Mouse (Mus musculus) forebrain, embryonic 10.5 days (tissue): ENCODE data around the gene Slc17a5. TPM values are rescaled to one million over a fixed set of nuclear protein-coding genes. Genes with fewer than 3 reads are reported as not detected.
A peak's percentile ranks its signal among the peaks of the same experiment; 100 is the strongest.

Source experiments
- DNase-seq: peaks from one replicate; pipeline ENCODE4 v3.0.0-alpha.2; 2017; ENCODE audit warnings: low spot score; ENCODE audit errors: extremely low spot score
- H3K27ac ChIP-seq: fragments of 300-500 bp; sonication (generic); 2 replicates; pipeline ENCODE4 v1.5.1; 2016; ENCODE audit warnings: mild to moderate bottlenecking
- H3K27me3 ChIP-seq: fragments of 300-500 bp; sonication (generic); 2 replicates; pipeline ENCODE4 v1.6.1; 2016; ENCODE audit warnings: mild to moderate bottlenecking; ENCODE audit not compliant: poor library complexity, severe bottlenecking
- H3K36me3 ChIP-seq: fragments of 300-500 bp; sonication (generic); replicated peaks from 2 replicates; pipeline ENCODE4 v1.6.1; 2016; ENCODE audit warnings: mild to moderate bottlenecking, moderate library complexity
- H3K4me1 ChIP-seq: fragments of 300-500 bp; sonication (generic); 2 replicates; pipeline ENCODE4 v1.6.1; 2016
- H3K4me3 ChIP-seq: fragments of 300-500 bp; sonication (generic); 2 replicates; pipeline ENCODE4 v1.5.1; 2016; ENCODE audit warnings: mild to moderate bottlenecking, moderate library complexity
- H3K9me3 ChIP-seq: fragments of 300-500 bp; sonication (generic); 2 replicates; pipeline ENCODE4 v1.6.1; 2016; ENCODE audit warnings: mild to moderate bottlenecking, moderate library complexity
- WGBS: fragments of 180-500 bp; shearing (Covaris S2); methylation state at CpG from one replicate; pipeline ENCODE4 v1.1.7; 2016; 5-methylcytosine and 5-hydroxymethylcytosine counted together
- polyA plus RNA-seq: library from polyadenylated mRNA; unstranded; fragments of >200 nt; fragmentation: Nextera tagmentation; extraction: Ambion mirVana; gene quantifications from 2 replicates; pipeline ENCODE4 v1.2.1, GENCODE M21; 2016

Gene Slc17a5
- polyA plus RNA-seq, 1 experiment from 2014 or later = 10.2 TPM

- 90% methylated on average over 3 of the region's 3 CpGs for WGBS
- H3K4me1 ChIP-seq = no peaks in the 10 kb centered on the region
- H3K9me3 ChIP-seq = no peaks in the 10 kb centered on the region
- H3K36me3 ChIP-seq = no peaks in the 10 kb centered on the region
- H3K27ac ChIP-seq = no peak overlapping the region
- no peaks in the 10 kb centered on the region for H3K27me3 ChIP-seq
- DNase-seq = no peak
- H3K4me3 ChIP-seq = no peak overlapping the region
Measured at GRCm38 (mm10) chr9:78595257-78595656, 7.4 kb upstream of the Slc17a5 start.

GRCm38 (mm10) chr9:78590471-78590870 is 2.6 kb upstream of the Slc17a5 start:
- H3K27ac ChIP-seq = no peak overlapping the region
- WGBS = 93% methylated on average over 2 of the region's 2 CpGs
- H3K4me1 ChIP-seq = peaks cover 16% of the 10 kb centered on the region
- no peaks in the 10 kb centered on the region for H3K27me3 ChIP-seq
- H3K9me3 ChIP-seq = no peaks in the 10 kb centered on the region
- H3K36me3 ChIP-seq = no peaks in the 10 kb centered on the region
- DNase-seq = no peak
- no peak overlapping the region for H3K4me3 ChIP-seq

GRCm38 (mm10) chr9:78588411-78589033 is 681 bp upstream of the Slc17a5 start:
- Histone ChIP-seq H3K36me3 (peaks cover 2% of the 10 kb centered on the region; the same call in 1 of the 2 replicates), H3K4me1 (peaks cover 16% of the 10 kb centered on the region), H3K27me3 (no peaks in the 10 kb centered on the region), H3K4me3 (peak overlapping the region; percentile 86), H3K27ac (peak overlapping the region; percentile 90), H3K9me3 (no peaks in the 10 kb centered on the region)
- 83% methylated on average over 10 of the region's 10 CpGs for WGBS
- no peak for DNase-seq

- DNase-seq = no peak
Measured at GRCm38 (mm10) chr9:78587218-78587883, 490 bp downstream of the Slc17a5 start.

GRCm38 (mm10) chr9:78579644-78580396 is 8.0 kb downstream of the Slc17a5 start:
- 64% methylated on average over 10 of the region's 10 CpGs for WGBS

More at GRCm38 (mm10) chr9:78587218-78587883, 490 bp downstream of the Slc17a5 start:
- Histone ChIP-seq H3K4me3 (peak overlapping the region; percentile 86), H3K27me3 (no peaks in the 10 kb centered on the region), H3K9me3 (no peaks in the 10 kb centered on the region), H3K4me1 (peaks cover 16% of the 10 kb centered on the region), H3K27ac (peak overlapping the region; percentile 90), H3K36me3 (peaks cover 3% of the 10 kb centered on the region; the same call in 1 of the 2 replicates)
- 2% methylated on average over 31 of the region's 31 CpGs for WGBS

GRCm38 (mm10) chr9:78578824-78579223 is 9.0 kb downstream of the Slc17a5 start:
- Histone ChIP-seq H3K9me3 (no peaks in the 10 kb centered on the region), H3K27ac (no peak overlapping the region), H3K27me3 (no peaks in the 10 kb centered on the region), H3K4me3 (no peak overlapping the region), H3K4me1 (peaks cover 8% of the 10 kb centered on the region), H3K36me3 (peaks cover 33% of the 10 kb centered on the region)
- no peak for DNase-seq
- WGBS = 95% methylated on average over 7 of the region's 7 CpGs

More at GRCm38 (mm10) chr9:78579644-78580396, 8.0 kb downstream of the Slc17a5 start:
- Histone ChIP-seq H3K27ac (no peak overlapping the region), H3K27me3 (no peaks in the 10 kb centered on the region), H3K36me3 (peaks cover 30% of the 10 kb centered on the region), H3K4me3 (no peak overlapping the region), H3K4me1 (peaks cover 8% of the 10 kb centered on the region), H3K9me3 (no peaks in the 10 kb centered on the region)
- DNase-seq = no peak

GRCm38 (mm10) chr9:78576466-78576865 is 11.4 kb downstream of the Slc17a5 start:
- WGBS = 95% methylated on average over 5 of the region's 5 CpGs
- Histone ChIP-seq H3K27me3 (no peaks in the 10 kb centered on the region), H3K4me3 (no peak overlapping the region), H3K4me1 (peaks cover 8% of the 10 kb centered on the region), H3K9me3 (no peaks in the 10 kb centered on the region), H3K36me3 (peaks cover 40% of the 10 kb centered on the region), H3K27ac (no peak overlapping the region)
- no peak for DNase-seq

- no peaks in the 10 kb centered on the region for H3K9me3 ChIP-seq
- H3K27me3 ChIP-seq = no peaks in the 10 kb centered on the region
- H3K36me3 ChIP-seq = peaks cover 30% of the 10 kb centered on the region
- 95% methylated on average over 9 of the region's 9 CpGs for WGBS
- DNase-seq = no peak
- no peaks in the 10 kb centered on the region for H3K4me1 ChIP-seq
- H3K27ac ChIP-seq = no peak overlapping the region
- H3K4me3 ChIP-seq = no peak overlapping the region
Measured at GRCm38 (mm10) chr9:78569934-78570333, 17.9 kb downstream of the Slc17a5 start.

GRCm38 (mm10) chr9:78559479-78559878 is 28.4 kb downstream of the Slc17a5 start:
- H3K4me1 ChIP-seq = no peaks in the 10 kb centered on the region
- H3K4me3 ChIP-seq = no peak overlapping the region
- no peaks in the 10 kb centered on the region for H3K27me3 ChIP-seq
- no peak for DNase-seq
- no peaks in the 10 kb centered on the region for H3K9me3 ChIP-seq
- H3K36me3 ChIP-seq = peaks cover 11% of the 10 kb centered on the region
- no peak overlapping the region for H3K27ac ChIP-seq
- 89% methylated on average over 4 of the region's 4 CpGs for WGBS

- 94% methylated on average over 8 of the region's 8 CpGs for WGBS
- Histone ChIP-seq H3K4me1 (no peaks in the 10 kb centered on the region), H3K36me3 (peaks cover 11% of the 10 kb centered on the region), H3K9me3 (no peaks in the 10 kb centered on the region), H3K27me3 (no peaks in the 10 kb centered on the region), H3K4me3 (no peak overlapping the region), H3K27ac (no peak overlapping the region)
- DNase-seq = no peak
Measured at GRCm38 (mm10) chr9:78558586-78559214, 29.1 kb downstream of the Slc17a5 start.

GRCm38 (mm10) chr9:78557041-78557440 is 30.8 kb downstream of the Slc17a5 start:
- Histone ChIP-seq H3K27ac (no peak overlapping the region), H3K4me1 (no peaks in the 10 kb centered on the region), H3K9me3 (no peaks in the 10 kb centered on the region), H3K4me3 (no peak overlapping the region), H3K27me3 (no peaks in the 10 kb centered on the region), H3K36me3 (peaks cover 15% of the 10 kb centered on the region)
- no peak for DNase-seq
- WGBS = 85% methylated on average over 1 of the region's 1 CpGs

- Histone ChIP-seq H3K27me3 (no peaks in the 10 kb centered on the region), H3K9me3 (no peaks in the 10 kb centered on the region), H3K36me3 (peaks cover 16% of the 10 kb centered on the region), H3K4me3 (no peak overlapping the region), H3K4me1 (no peaks in the 10 kb centered on the region), H3K27ac (no peak overlapping the region)
- 45% methylated on average over 12 of the region's 12 CpGs for WGBS
- peak; percentile 59 for DNase-seq
Measured at GRCm38 (mm10) chr9:78552984-78553383, 34.9 kb downstream of the Slc17a5 start.
